Mouse (Mus musculus): ENCODE data around the gene Agbl1. TPM values are rescaled to one million over a fixed set of nuclear protein-coding genes. Genes with fewer than 3 reads are reported as not detected.
"Not testable (repeated sequence)": the region's sequence is repeated elsewhere in the genome, so short reads cannot be mapped to it uniquely, and the experiment has no call there.

Agbl1 gene
- polyA plus RNA-seq, 1 experiment from 2014 or later, result not detected

- ATAC-seq (replicated peaks; ENCODE audit: extremely low read depth, insufficient read depth, low FRiP score), result no peak
- Histone ChIP-seq H3K9me3 (replicated peaks; ENCODE audit: control insufficient read depth, low read length) (no peaks in the 10 kb centered on the region), H3K4me2 (ENCODE audit: low read depth, low read length) (no peak overlapping the region), H3K4me1 (ENCODE audit: control insufficient read depth, insufficient read depth, low read length) (no peaks in the 10 kb centered on the region), H3K9ac (ENCODE audit: low read length) (no peak overlapping the region), H3K27ac (ENCODE audit: low read length) (no peak overlapping the region), H3K27me3 (ENCODE audit: control insufficient read depth, insufficient read depth, low read length) (no peaks in the 10 kb centered on the region), H3K36me3 (ENCODE audit: control insufficient read depth, insufficient read depth) (no peaks in the 10 kb centered on the region), H3K4me3 (ENCODE audit: low read length) (no peak overlapping the region)
- WGBS, result 73% methylated on average over 2 of the region's 2 CpGs
Measured at GRCm38 (mm10) chr7:76600050-76600690, 370.5 kb downstream of the Agbl1 start.

GRCm38 (mm10) chr7:76629528-76629927, 399.8 kb downstream of the Agbl1 start:
- Histone ChIP-seq H3K27me3 (ENCODE audit: control insufficient read depth, insufficient read depth, low read length) (no peaks in the 10 kb centered on the region), H3K4me2 (ENCODE audit: low read depth, low read length) (no peak overlapping the region), H3K9ac (ENCODE audit: low read length) (no peak overlapping the region), H3K4me3 (ENCODE audit: low read length) (no peak overlapping the region), H3K27ac (ENCODE audit: low read length) (no peak overlapping the region), H3K9me3 (replicated peaks; ENCODE audit: control insufficient read depth, low read length) (no peaks in the 10 kb centered on the region), H3K4me1 (ENCODE audit: control insufficient read depth, insufficient read depth, low read length) (no peaks in the 10 kb centered on the region), H3K36me3 (ENCODE audit: control insufficient read depth, insufficient read depth) (no peaks in the 10 kb centered on the region)
- ATAC-seq (replicated peaks; ENCODE audit: extremely low read depth, insufficient read depth, low FRiP score), result no peak

- no peaks in the 10 kb centered on the region for H3K4me1 ChIP-seq (ENCODE audit: control insufficient read depth, insufficient read depth, low read length)
- no peaks in the 10 kb centered on the region for H3K9me3 ChIP-seq (replicated peaks; ENCODE audit: control insufficient read depth, low read length)
- 73% methylated on average over 4 of the region's 4 CpGs for WGBS
- no peak for ATAC-seq (replicated peaks; ENCODE audit: extremely low read depth, insufficient read depth, low FRiP score)
- no peak overlapping the region for H3K4me2 ChIP-seq (ENCODE audit: low read depth, low read length)
- no peak overlapping the region for H3K27ac ChIP-seq (ENCODE audit: low read length)
- no peak overlapping the region for H3K9ac ChIP-seq (ENCODE audit: low read length)
- no peaks in the 10 kb centered on the region for H3K36me3 ChIP-seq (ENCODE audit: control insufficient read depth, insufficient read depth)
- H3K27me3 ChIP-seq (ENCODE audit: control insufficient read depth, insufficient read depth, low read length), result no peaks in the 10 kb centered on the region
- no peak overlapping the region for H3K4me3 ChIP-seq (ENCODE audit: low read length)
Measured at GRCm38 (mm10) chr7:76650984-76651383, 421.3 kb downstream of the Agbl1 start.

GRCm38 (mm10) chr7:76661072-76661471, 431.4 kb downstream of the Agbl1 start:
- no peak for ATAC-seq (replicated peaks; ENCODE audit: extremely low read depth, insufficient read depth, low FRiP score)
- 54% methylated on average over 5 of the region's 5 CpGs for WGBS
- H3K4me1 ChIP-seq (ENCODE audit: control insufficient read depth, insufficient read depth, low read length), result no peaks in the 10 kb centered on the region
- no peak overlapping the region for H3K9ac ChIP-seq (ENCODE audit: low read length)
- no peaks in the 10 kb centered on the region for H3K27me3 ChIP-seq (ENCODE audit: control insufficient read depth, insufficient read depth, low read length)
- no peak overlapping the region for H3K4me2 ChIP-seq (ENCODE audit: low read depth, low read length)
- H3K27ac ChIP-seq (ENCODE audit: low read length), result no peak overlapping the region
- no peaks in the 10 kb centered on the region for H3K36me3 ChIP-seq (ENCODE audit: control insufficient read depth, insufficient read depth)
- H3K4me3 ChIP-seq (ENCODE audit: low read length), result no peak overlapping the region
- H3K9me3 ChIP-seq (replicated peaks; ENCODE audit: control insufficient read depth, low read length), result no peaks in the 10 kb centered on the region

DNA sequence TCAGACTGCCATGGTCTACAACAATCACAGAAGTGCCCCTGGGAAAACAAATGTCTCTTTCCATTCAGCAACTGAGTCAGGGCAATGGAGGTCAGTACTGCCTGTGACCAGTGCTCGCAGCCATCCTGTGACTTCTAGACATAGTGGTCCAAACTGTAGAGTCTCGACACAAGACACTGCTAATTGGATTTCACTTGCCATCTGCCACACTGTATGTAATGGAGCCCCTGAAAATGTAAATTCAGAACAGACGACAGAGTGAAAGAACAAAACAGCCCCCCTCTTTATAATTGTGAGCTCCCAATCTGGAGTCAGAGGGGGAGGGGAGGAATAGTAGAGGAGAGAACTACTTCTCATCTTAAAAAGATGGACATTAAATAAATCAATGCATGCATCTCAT, 445.2 kb downstream of the Agbl1 start:
- Histone ChIP-seq H3K4me1 (ENCODE audit: control insufficient read depth, insufficient read depth, low read length) (no peaks in the 10 kb centered on the region), H3K27ac (ENCODE audit: low read length) (no peak overlapping the region), H3K9ac (ENCODE audit: low read length) (no peak overlapping the region), H3K4me3 (ENCODE audit: low read length) (no peak overlapping the region), H3K4me2 (ENCODE audit: low read depth, low read length) (no peak overlapping the region), H3K9me3 (replicated peaks; ENCODE audit: control insufficient read depth, low read length) (no peaks in the 10 kb centered on the region), H3K27me3 (ENCODE audit: control insufficient read depth, insufficient read depth, low read length) (no peaks in the 10 kb centered on the region), H3K36me3 (ENCODE audit: control insufficient read depth, insufficient read depth) (no peaks in the 10 kb centered on the region)
- ATAC-seq (replicated peaks; ENCODE audit: extremely low read depth, insufficient read depth, low FRiP score), result no peak
- WGBS, result 75% methylated on average over 3 of the region's 3 CpGs

DNA sequence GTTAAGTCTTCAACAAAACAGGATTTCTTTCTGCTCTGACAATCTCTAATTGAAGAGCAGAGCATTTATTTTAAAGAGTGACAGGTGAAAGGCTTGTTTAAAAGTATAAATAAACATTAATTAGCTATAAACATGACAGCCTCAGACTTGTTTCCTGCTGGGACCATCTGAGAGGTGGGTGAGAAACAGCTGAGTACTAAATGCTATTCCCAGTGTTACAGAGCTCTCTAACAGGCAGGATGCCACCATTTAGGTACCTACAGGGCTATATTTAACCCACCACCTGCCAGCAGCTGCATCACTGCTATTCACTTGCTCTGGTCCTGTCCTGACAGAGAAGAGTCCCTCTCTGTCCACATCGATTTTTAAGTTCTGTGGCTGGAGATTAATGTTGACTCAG, 471.5 kb downstream of the Agbl1 start:
- Histone ChIP-seq H3K4me3 (ENCODE audit: low read length) (no peak overlapping the region), H3K4me2 (ENCODE audit: low read depth, low read length) (no peak overlapping the region), H3K9ac (ENCODE audit: low read length) (no peak overlapping the region), H3K27ac (ENCODE audit: low read length) (no peak overlapping the region), H3K4me1 (ENCODE audit: control insufficient read depth, insufficient read depth, low read length) (no peaks in the 10 kb centered on the region), H3K36me3 (ENCODE audit: control insufficient read depth, insufficient read depth) (no peaks in the 10 kb centered on the region), H3K9me3 (replicated peaks; ENCODE audit: control insufficient read depth, low read length) (no peaks in the 10 kb centered on the region), H3K27me3 (ENCODE audit: control insufficient read depth, insufficient read depth, low read length) (no peaks in the 10 kb centered on the region)
- no peak for ATAC-seq (replicated peaks; ENCODE audit: extremely low read depth, insufficient read depth, low FRiP score)
- 66% methylated on average over 1 of the region's 1 CpGs for WGBS

DNA sequence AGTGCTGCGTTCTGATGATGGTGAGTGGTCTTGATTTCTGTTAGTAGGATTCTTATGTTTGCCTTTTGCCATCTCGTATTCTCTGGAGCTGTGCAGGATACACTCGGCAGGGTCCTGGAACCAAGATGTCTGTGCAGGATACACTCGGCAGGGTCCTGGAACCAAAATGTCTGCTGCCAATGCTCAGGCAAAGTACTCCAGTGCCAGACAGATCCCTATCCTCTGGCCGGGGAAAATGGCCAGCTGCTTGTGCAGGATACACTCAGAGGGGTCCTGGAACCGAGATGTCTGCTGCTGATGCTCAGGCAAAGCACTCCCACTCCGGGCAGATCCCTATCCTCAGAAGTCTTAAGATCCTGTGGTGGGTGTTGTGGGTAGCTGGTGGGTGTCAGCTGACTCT, 502.5 kb downstream of the Agbl1 start:
- not testable (repeated sequence) for ATAC-seq (replicated peaks; ENCODE audit: extremely low read depth, insufficient read depth, low FRiP score); H3K27me3 ChIP-seq (ENCODE audit: control insufficient read depth, insufficient read depth, low read length); H3K4me2 ChIP-seq (ENCODE audit: low read depth, low read length); H3K4me3 ChIP-seq (ENCODE audit: low read length); H3K9me3 ChIP-seq (replicated peaks; ENCODE audit: control insufficient read depth, low read length); H3K36me3 ChIP-seq (ENCODE audit: control insufficient read depth, insufficient read depth); H3K9ac ChIP-seq (ENCODE audit: low read length); H3K27ac ChIP-seq (ENCODE audit: low read length); H3K4me1 ChIP-seq (ENCODE audit: control insufficient read depth, insufficient read depth, low read length)
- WGBS, result 82% methylated on average over 7 of the region's 7 CpGs

DNA sequence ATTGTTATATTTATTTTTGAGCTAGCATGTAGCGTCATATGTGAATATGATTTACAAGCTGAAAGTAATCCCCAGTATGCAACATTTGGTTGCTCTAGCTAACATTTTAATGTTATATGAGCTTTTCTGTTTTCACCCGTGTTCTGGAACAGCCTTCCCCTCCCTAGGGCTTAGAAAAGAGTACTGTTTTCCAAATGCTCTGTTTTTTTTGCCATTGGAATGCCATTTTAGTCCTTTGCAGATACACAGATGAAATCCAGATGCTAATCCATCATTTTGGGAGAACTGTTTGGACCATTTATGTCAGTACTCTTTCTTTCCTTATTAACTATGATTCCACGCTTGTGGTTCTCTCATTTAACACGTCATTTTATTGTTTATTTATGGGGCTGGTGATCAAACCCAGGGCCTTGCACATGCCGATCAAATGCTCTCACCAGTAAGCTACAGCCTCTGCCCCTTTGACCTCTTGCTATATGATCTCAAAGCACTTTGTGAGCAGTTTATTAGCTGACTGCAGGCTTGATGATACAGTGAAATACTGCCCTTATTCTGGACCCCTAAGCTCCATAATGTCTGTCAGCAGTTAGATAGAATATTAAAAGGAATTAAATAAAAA, 547.7 kb downstream of the Agbl1 start:
- no peaks in the 10 kb centered on the region for H3K9me3 ChIP-seq (replicated peaks; ENCODE audit: control insufficient read depth, low read length)
- H3K36me3 ChIP-seq (ENCODE audit: control insufficient read depth, insufficient read depth), result no peaks in the 10 kb centered on the region
- WGBS, result 41% methylated on average over 5 of the region's 5 CpGs
- no peak overlapping the region for H3K4me2 ChIP-seq (ENCODE audit: low read depth, low read length)
- ATAC-seq (replicated peaks; ENCODE audit: extremely low read depth, insufficient read depth, low FRiP score), result no peak
- no peak overlapping the region for H3K27ac ChIP-seq (ENCODE audit: low read length)
- H3K4me3 ChIP-seq (ENCODE audit: low read length), result no peak overlapping the region
- H3K9ac ChIP-seq (ENCODE audit: low read length), result no peak overlapping the region
- H3K4me1 ChIP-seq (ENCODE audit: control insufficient read depth, insufficient read depth, low read length), result no peaks in the 10 kb centered on the region
- no peaks in the 10 kb centered on the region for H3K27me3 ChIP-seq (ENCODE audit: control insufficient read depth, insufficient read depth, low read length)

- WGBS, result 53% methylated on average over 4 of the region's 4 CpGs
- H3K4me3 ChIP-seq (ENCODE audit: low read length), result no peak overlapping the region
- no peaks in the 10 kb centered on the region for H3K36me3 ChIP-seq (ENCODE audit: control insufficient read depth, insufficient read depth)
- no peak for ATAC-seq (replicated peaks; ENCODE audit: extremely low read depth, insufficient read depth, low FRiP score)
- H3K9me3 ChIP-seq (replicated peaks; ENCODE audit: control insufficient read depth, low read length), result no peaks in the 10 kb centered on the region
- H3K9ac ChIP-seq (ENCODE audit: low read length), result no peak overlapping the region
- H3K27ac ChIP-seq (ENCODE audit: low read length), result no peak overlapping the region
- no peaks in the 10 kb centered on the region for H3K4me1 ChIP-seq (ENCODE audit: control insufficient read depth, insufficient read depth, low read length)
- H3K27me3 ChIP-seq (ENCODE audit: control insufficient read depth, insufficient read depth, low read length), result no peaks in the 10 kb centered on the region
- H3K4me2 ChIP-seq (ENCODE audit: low read depth, low read length), result no peak overlapping the region
Measured at GRCm38 (mm10) chr7:76780446-76780845, 550.8 kb downstream of the Agbl1 start.

Data from heart, embryonic 16.5 days (tissue).